Mouse (Mus musculus) kidney, adult 2 months (tissue): ENCODE measurements around the gene Mab21l3. TPM values are rescaled to one million over a fixed set of nuclear protein-coding genes. Genes with fewer than 3 reads are reported as not detected.

Source experiments
- DNase-seq: peaks from one replicate; pipeline ENCODE4 v3.0.0; 2021
- H3K27ac ChIP-seq: fragments of 200-500 bp; 2 replicates; pipeline ENCODE4 v1.5.1; 2012; ENCODE audit warnings: low read depth, low read length, control low read depth, inconsistent platforms; ENCODE audit not compliant: insufficient read depth
- H3K27me3 ChIP-seq: fragments of 200-500 bp; replicated peaks from 2 replicates; pipeline ENCODE4 v1.6.1; 2012; ENCODE audit warnings: mild to moderate bottlenecking, moderate library complexity, low read length, inconsistent platforms; ENCODE audit not compliant: control insufficient read depth, insufficient read depth
- H3K36me3 ChIP-seq: fragments of 200-500 bp; 2 replicates; pipeline ENCODE4 v1.6.1; 2012; ENCODE audit warnings: mild to moderate bottlenecking, moderate library complexity, low read length, inconsistent platforms; ENCODE audit not compliant: control insufficient read depth, insufficient read depth
- H3K4me1 ChIP-seq: fragments of 200-500 bp; 2 replicates; pipeline ENCODE4 v1.6.1; 2011; ENCODE audit warnings: low read length; ENCODE audit not compliant: control insufficient read depth, insufficient read depth
- H3K4me3 ChIP-seq: fragments of 200-500 bp; 2 replicates; pipeline ENCODE4 v1.5.1; 2011; ENCODE audit warnings: mild to moderate bottlenecking, low read depth, low read length, control low read depth; ENCODE audit not compliant: insufficient read depth
- CTCF ChIP-seq: fragments of 200-500 bp; conservative IDR thresholded peaks from 2 replicates; pipeline ENCODE4 v1.5.1; 2011; ENCODE audit warnings: low read depth, mild to moderate bottlenecking, control low read depth, low read length, moderate library complexity, mixed read lengths; ENCODE audit not compliant: insufficient read depth, insufficient read length
- POLR2A ChIP-seq: fragments of 200-500 bp; IDR thresholded peaks from one replicate; pipeline ENCODE4 v1.6.1; 2011; ENCODE audit warnings: low read depth, low read length, control low read depth
- WGBS: fragments of 180-500 bp; shearing (Covaris S2); methylation state at CpG from one replicate; pipeline ENCODE4 v1.1.7; 2018; 5-methylcytosine and 5-hydroxymethylcytosine counted together
- polyA plus RNA-seq: library from polyadenylated mRNA; depleted of rRNA; stranded (reverse); fragments of >200 nt; gene quantifications from 2 replicates; pipeline ENCODE4 v1.2.3, GENCODE M21; 2012

The Mab21l3 gene
- polyA plus RNA-seq, 1 experiment: 1.8 TPM

- no peak for DNase-seq
- TF ChIP-seq POLR2A (no peak), CTCF (no peak)
- no peak overlapping the region for H3K4me3 ChIP-seq
- no peaks in the 10 kb centered on the region for H3K27me3 ChIP-seq
- no peaks in the 10 kb centered on the region for H3K4me1 ChIP-seq
- no peak overlapping the region for H3K27ac ChIP-seq
- 94% methylated on average over 9 of the region's 9 CpGs for WGBS
- H3K36me3 ChIP-seq: no peaks in the 10 kb centered on the region
Observed at GRCm38 (mm10) chr3:101839327-101839726, 9.4 kb downstream of the Mab21l3 start.

DNA sequence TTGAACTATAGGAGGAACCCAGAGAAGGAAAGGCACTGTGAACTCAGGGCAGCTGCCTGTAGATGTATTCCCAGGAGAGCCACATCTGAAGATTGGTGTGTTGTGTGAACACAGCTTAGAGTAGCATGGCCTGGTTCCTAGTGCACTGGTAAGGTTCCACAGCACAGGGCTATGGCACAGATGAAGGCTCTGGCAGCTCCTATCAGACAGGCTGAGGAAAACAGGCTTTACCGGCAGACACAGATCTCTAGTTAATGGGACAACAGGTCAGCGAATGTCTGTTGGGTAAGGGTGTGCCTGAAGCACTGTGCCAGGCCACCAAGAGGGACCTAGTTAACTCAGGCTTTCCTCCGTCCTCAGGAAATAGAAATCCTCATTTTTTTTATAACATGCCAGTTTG, 11.8 kb downstream of the Mab21l3 start:
- Histone ChIP-seq H3K27ac (no peak overlapping the region), H3K4me1 (no peaks in the 10 kb centered on the region), H3K36me3 (no peaks in the 10 kb centered on the region), H3K27me3 (no peaks in the 10 kb centered on the region), H3K4me3 (no peak overlapping the region)
- TF ChIP-seq POLR2A: no peak
- DNase-seq: no peak
- 71% methylated on average over 3 of the region's 3 CpGs for WGBS

DNA sequence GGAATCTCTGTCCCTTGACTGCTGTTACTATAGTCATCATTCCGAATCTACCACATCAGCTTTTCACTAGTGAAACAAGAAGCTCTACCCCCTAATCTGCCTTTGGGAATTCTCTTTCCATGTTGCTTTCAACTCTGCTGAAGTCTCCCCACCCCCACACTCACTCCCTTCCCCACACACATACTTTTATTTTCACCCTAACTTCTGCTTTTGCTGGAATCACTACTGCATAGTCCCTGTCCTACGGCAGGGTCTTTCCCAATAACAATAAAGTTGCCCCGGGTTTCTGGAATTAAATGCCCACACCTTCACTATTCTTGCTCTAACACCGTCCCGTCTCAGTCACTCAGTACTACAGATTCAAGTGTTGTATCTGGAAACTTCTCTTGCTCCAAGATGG, 12.2 kb downstream of the Mab21l3 start:
- no peak overlapping the region for H3K4me3 ChIP-seq
- no peak overlapping the region for H3K27ac ChIP-seq
- no peaks in the 10 kb centered on the region for H3K27me3 ChIP-seq
- DNase-seq: no peak
- TF ChIP-seq CTCF (no peak), POLR2A (no peak)
- H3K36me3 ChIP-seq: no peaks in the 10 kb centered on the region
- peaks cover 4% of the 10 kb centered on the region; the same call in 1 of the 2 replicates for H3K4me1 ChIP-seq
- 74% methylated on average over 5 of the region's 5 CpGs for WGBS

GRCm38 (mm10) chr3:101836045-101836444, 12.7 kb downstream of the Mab21l3 start:
- H3K36me3 ChIP-seq: no peaks in the 10 kb centered on the region
- 2% methylated on average over 8 of the region's 8 CpGs for WGBS
- no peaks in the 10 kb centered on the region for H3K27me3 ChIP-seq
- no peak overlapping the region for H3K27ac ChIP-seq
- H3K4me3 ChIP-seq: no peak overlapping the region
- peak; percentile 88 for DNase-seq
- peaks cover 7% of the 10 kb centered on the region; the same call in 1 of the 2 replicates for H3K4me1 ChIP-seq
- TF ChIP-seq POLR2A: no peak
- no peak for TF ChIP-seq CTCF

DNA sequence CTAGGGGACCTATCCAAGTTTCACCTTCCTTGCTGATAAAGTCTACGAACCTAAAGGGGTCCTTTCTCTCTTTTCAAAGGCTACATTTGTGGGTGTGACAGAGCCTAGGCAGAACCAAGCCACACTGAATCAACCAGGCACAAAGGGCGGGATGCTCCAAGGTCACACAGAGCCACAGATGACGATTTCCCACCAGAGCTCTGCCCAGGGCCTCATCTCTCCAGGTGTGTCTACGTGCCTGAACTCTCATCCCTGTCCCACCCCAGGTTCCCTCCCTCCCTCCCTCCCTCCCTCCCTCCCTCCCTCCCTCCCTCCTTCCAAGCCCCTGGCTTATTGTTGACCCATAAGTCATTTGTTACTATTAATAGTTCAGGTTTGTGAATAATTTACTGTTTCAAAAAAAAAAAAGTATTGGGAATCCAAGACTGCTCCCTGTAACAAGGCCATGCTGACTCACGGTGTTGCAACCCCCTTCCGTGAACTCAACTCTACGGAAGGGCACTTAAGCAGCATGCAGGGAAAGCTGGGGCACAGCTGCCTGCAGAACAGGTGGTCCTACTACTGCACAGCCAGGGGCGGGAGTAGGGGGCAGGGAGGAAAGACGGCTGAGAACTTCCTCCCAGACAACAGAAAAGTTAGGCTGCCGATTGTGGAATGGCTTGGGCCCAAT, 17.4 kb downstream of the Mab21l3 start:
- peak; percentile 78 for DNase-seq
- H3K36me3 ChIP-seq: no peaks in the 10 kb centered on the region
- no peak for TF ChIP-seq CTCF
- TF ChIP-seq POLR2A: no peak
- whole genome bisulfite sequencing: 27% methylated on average over 10 of the region's 10 CpGs
- H3K27ac ChIP-seq: no peak overlapping the region; the same call in 1 of the 2 replicates
- H3K4me1 ChIP-seq: peaks cover 8% of the 10 kb centered on the region; the same call in 1 of the 2 replicates
- H3K4me3 ChIP-seq: no peak overlapping the region
- no peaks in the 10 kb centered on the region for H3K27me3 ChIP-seq

DNA sequence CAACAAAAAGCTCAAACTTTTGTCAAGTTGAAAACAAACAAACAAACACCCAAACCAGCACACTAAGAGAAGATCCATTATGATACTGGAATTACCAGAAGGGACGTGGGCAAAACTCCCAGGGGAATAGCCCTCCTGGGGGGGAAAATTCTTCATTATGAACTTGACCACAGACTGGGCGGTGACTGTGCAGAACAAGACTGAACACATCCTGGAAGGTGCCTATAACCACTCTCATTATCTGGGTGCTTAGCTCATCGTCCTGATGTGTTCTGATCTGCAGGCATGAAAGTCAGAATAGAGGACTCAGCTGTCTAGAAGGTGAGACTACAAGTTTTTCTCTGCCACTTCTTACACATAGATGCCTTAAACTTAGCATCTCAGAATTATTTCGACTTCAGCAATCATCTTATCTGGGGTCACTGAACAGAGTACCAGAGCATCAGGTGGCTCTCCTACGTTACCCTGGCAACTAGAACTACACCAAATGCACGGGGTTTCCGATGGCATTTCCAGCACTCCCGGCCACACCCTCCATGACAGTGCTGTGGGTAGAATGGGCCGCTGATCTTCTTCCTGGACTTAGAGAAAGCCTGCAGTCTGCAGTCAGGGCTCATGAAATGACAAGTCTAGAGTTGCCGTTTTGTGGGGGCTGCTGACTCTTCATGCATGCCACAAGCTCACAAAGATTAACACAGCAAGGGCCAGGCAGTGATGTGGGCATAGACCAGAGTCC, 18.7 kb downstream of the Mab21l3 start:
- H3K27me3 ChIP-seq: no peaks in the 10 kb centered on the region
- no peak overlapping the region for H3K4me3 ChIP-seq
- H3K36me3 ChIP-seq: no peaks in the 10 kb centered on the region
- H3K27ac ChIP-seq: no peak overlapping the region
- 75% methylated on average over 10 of the region's 10 CpGs for WGBS
- peaks cover 8% of the 10 kb centered on the region; the same call in 1 of the 2 replicates for H3K4me1 ChIP-seq
- no peak for TF ChIP-seq POLR2A
- TF ChIP-seq CTCF: no peak
- DNase-seq: no peak

GRCm38 (mm10) chr3:101828595-101828994, 20.2 kb downstream of the Mab21l3 start:
- H3K36me3 ChIP-seq: no peaks in the 10 kb centered on the region
- H3K27me3 ChIP-seq: no peaks in the 10 kb centered on the region
- no peak for DNase-seq
- H3K4me1 ChIP-seq: peaks cover 18% of the 10 kb centered on the region; the same call in 1 of the 2 replicates
- 83% methylated on average over 3 of the region's 3 CpGs for WGBS
- no peak overlapping the region for H3K27ac ChIP-seq
- H3K4me3 ChIP-seq: no peak overlapping the region
- TF ChIP-seq CTCF (no peak), POLR2A (no peak)
